Mouse (Mus musculus): ENCODE results near the gene Gtf2ird1.
A peak's percentile ranks its signal among the peaks of the same experiment; 100 is the strongest.
"Not testable (repeated sequence)": the region's sequence is repeated elsewhere in the genome, so short reads cannot be mapped to it uniquely, and the experiment has no call there.

Gtf2ird1 gene

GRCm38 (mm10) chr5:134473902-134474301 lies 17.4 kb upstream of the Gtf2ird1 start:
- DNase-seq (ENCODE audit: low read depth): peak; percentile 61

- DNase-seq (ENCODE audit: low read depth): no peak
Observed at GRCm38 (mm10) chr5:134470538-134471169, 14.1 kb upstream of the Gtf2ird1 start.

GRCm38 (mm10) chr5:134469559-134470150 lies 13.1 kb upstream of the Gtf2ird1 start:
- no peak for DNase-seq (ENCODE audit: low read depth)

- peak; percentile 53 for DNase-seq (ENCODE audit: low read depth)
Observed at GRCm38 (mm10) chr5:134468158-134468765, 11.7 kb upstream of the Gtf2ird1 start.

- DNase-seq (ENCODE audit: low read depth): no peak
Observed at GRCm38 (mm10) chr5:134467030-134467549, 10.6 kb upstream of the Gtf2ird1 start.

GRCm38 (mm10) chr5:134466296-134467029 lies 9.9 kb upstream of the Gtf2ird1 start:
- no peak for DNase-seq (ENCODE audit: low read depth)

GRCm38 (mm10) chr5:134465197-134465596 lies 8.7 kb upstream of the Gtf2ird1 start:
- DNase-seq (ENCODE audit: low read depth): no peak

GRCm38 (mm10) chr5:134464225-134464624 lies 7.7 kb upstream of the Gtf2ird1 start:
- DNase-seq (ENCODE audit: low read depth): no peak

- DNase-seq (ENCODE audit: low read depth): no peak
Observed at GRCm38 (mm10) chr5:134462731-134463130, 6.2 kb upstream of the Gtf2ird1 start.

- no peak for DNase-seq (ENCODE audit: low read depth)
Observed at GRCm38 (mm10) chr5:134462316-134462715, 5.8 kb upstream of the Gtf2ird1 start.

- DNase-seq (ENCODE audit: low read depth): no peak
Observed at GRCm38 (mm10) chr5:134460546-134460945, 4.0 kb upstream of the Gtf2ird1 start.

- no peak for DNase-seq (ENCODE audit: low read depth)
Observed at GRCm38 (mm10) chr5:134459096-134459495, 2.6 kb upstream of the Gtf2ird1 start.

GRCm38 (mm10) chr5:134458416-134458815 lies 1.9 kb upstream of the Gtf2ird1 start:
- no peak for DNase-seq (ENCODE audit: low read depth)

- no peak for DNase-seq (ENCODE audit: low read depth)
Observed at GRCm38 (mm10) chr5:134457371-134457770, 855 bp upstream of the Gtf2ird1 start.

GRCm38 (mm10) chr5:134455914-134456423 lies 547 bp downstream of the Gtf2ird1 start:
- peak; percentile 45 for DNase-seq (ENCODE audit: low read depth)

GRCm38 (mm10) chr5:134455186-134455895 lies 1.2 kb downstream of the Gtf2ird1 start:
- DNase-seq (ENCODE audit: low read depth): peak; percentile 56

- DNase-seq (ENCODE audit: low read depth): no peak
Observed at GRCm38 (mm10) chr5:134454421-134454820, 2.1 kb downstream of the Gtf2ird1 start.

- DNase-seq (ENCODE audit: low read depth): no peak
Observed at GRCm38 (mm10) chr5:134453577-134453976, 2.9 kb downstream of the Gtf2ird1 start.

GRCm38 (mm10) chr5:134446755-134447154 lies 9.8 kb downstream of the Gtf2ird1 start:
- not testable (repeated sequence) for DNase-seq (ENCODE audit: low read depth)

- no peak for DNase-seq (ENCODE audit: low read depth)
Observed at GRCm38 (mm10) chr5:134445895-134446294, 10.6 kb downstream of the Gtf2ird1 start.

- DNase-seq (ENCODE audit: low read depth): peak; percentile 64
Observed at GRCm38 (mm10) chr5:134445208-134445831, 11.2 kb downstream of the Gtf2ird1 start.
